Mouse (Mus musculus) heart, adult 2 months (tissue): ENCODE measurements at regions not wholly inside any gene's neighbourhood (a gene's known extent, or its start where the extent isn't known, plus 50 kb on each side); places are given as distances from the start of the nearest gene placed in this dataset.

Experiments used
- DNase-seq, 2 experiments: peaks; one replicate each; pipeline ENCODE4 v3.0.0; 2021
- H3K27ac ChIP-seq: fragments of 200-600 bp; 2 replicates; pipeline ENCODE4 v1.8.1; 2022
- H3K27me3 ChIP-seq: fragments of 200-500 bp; 2 replicates; pipeline ENCODE4 v1.6.1; 2012; ENCODE audit warnings: mild to moderate bottlenecking, low read length, inconsistent platforms, mixed read lengths; ENCODE audit not compliant: control insufficient read depth, insufficient read depth
- H3K36me3 ChIP-seq: fragments of 200-500 bp; 2 replicates; pipeline ENCODE4 v1.6.1; 2012; ENCODE audit warnings: low read length, inconsistent platforms; ENCODE audit not compliant: control insufficient read depth, insufficient read depth
- H3K4me1 ChIP-seq: fragments of 200-500 bp; 2 replicates; pipeline ENCODE4 v1.6.1; 2011; ENCODE audit warnings: low read length; ENCODE audit not compliant: control insufficient read depth, insufficient read depth
- H3K4me3 ChIP-seq: fragments of 200-600 bp; 2 replicates; pipeline ENCODE4 v1.8.1; 2022
- H3K79me2 ChIP-seq: fragments of 200-500 bp; replicated peaks from 2 replicates; pipeline ENCODE4 v1.6.1; 2012; ENCODE audit warnings: mild to moderate bottlenecking, inconsistent platforms, low read length, moderate library complexity, mixed read lengths; ENCODE audit not compliant: control insufficient read depth, insufficient read depth
- H3K9ac ChIP-seq: fragments of 200-500 bp; 2 replicates; pipeline ENCODE4 v1.6.1; 2012; ENCODE audit warnings: low read depth, mild to moderate bottlenecking, control low read depth, inconsistent platforms, low read length, mixed read lengths
- CTCF ChIP-seq: fragments of 200-600 bp; IDR thresholded peaks from 2 replicates; pipeline ENCODE4 v1.8.1; 2022; ENCODE audit warnings: antibody characterized with exemption, mild to moderate bottlenecking, moderate library complexity
- EP300 ChIP-seq: fragments of 200-500 bp; IDR thresholded peaks from 2 replicates; pipeline ENCODE4 v1.6.1; 2011; ENCODE audit warnings: low read depth, low read length, control low read depth; ENCODE audit not compliant: insufficient read depth
- POLR2A ChIP-seq: fragments of 200-500 bp; IDR thresholded peaks from 2 replicates; pipeline ENCODE4 v1.6.1; 2011; ENCODE audit warnings: mild to moderate bottlenecking, low read depth, low read length, control low read depth; ENCODE audit not compliant: insufficient read depth
- WGBS: fragments of 180-500 bp; shearing (Covaris S2); methylation state at CpG from one replicate; pipeline ENCODE4 v1.1.7; 2018; 5-methylcytosine and 5-hydroxymethylcytosine counted together
- intact Hi-C: fragments of 180-260 bp; cut with DNase I; formaldehyde crosslinking; loops from one replicate; pipeline ENCODE4 v1.15.1; 2025

DNA sequence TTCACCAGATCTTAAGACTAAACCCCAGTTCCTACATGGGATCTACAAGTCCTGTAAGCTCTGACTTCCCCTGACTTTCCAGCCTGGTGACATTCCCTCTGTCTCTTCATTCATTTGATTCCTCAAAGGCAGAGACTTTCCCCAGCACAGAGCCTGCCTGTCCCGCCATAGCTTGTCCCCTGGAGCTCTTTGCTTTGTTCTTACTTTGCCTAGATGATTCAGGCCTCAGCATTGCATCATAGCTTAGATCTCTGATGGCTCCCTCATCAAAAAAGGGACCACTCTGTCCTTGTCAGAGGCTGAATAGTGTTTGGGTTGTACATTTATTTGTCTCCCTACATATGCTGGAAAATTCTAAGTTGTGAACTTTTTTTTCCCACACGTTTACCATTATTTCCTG is 57.6 kb upstream of the Exoc6 start:
- DNase-seq: no peak
- 74% methylated on average over 2 of the region's 2 CpGs for WGBS
- Histone ChIP-seq H3K4me3 (no peak overlapping the region), H3K9ac (no peak overlapping the region), H3K79me2 (no peaks in the 10 kb centered on the region), H3K27me3 (no peaks in the 10 kb centered on the region), H3K36me3 (no peaks in the 10 kb centered on the region), H3K4me1 (peaks cover 2% of the 10 kb centered on the region; the same call in 1 of the 2 replicates), H3K27ac (no peak overlapping the region)
- TF ChIP-seq POLR2A (no peak), EP300 (no peak), CTCF (no peak)
- intact Hi-C loops: no loop called here

DNA sequence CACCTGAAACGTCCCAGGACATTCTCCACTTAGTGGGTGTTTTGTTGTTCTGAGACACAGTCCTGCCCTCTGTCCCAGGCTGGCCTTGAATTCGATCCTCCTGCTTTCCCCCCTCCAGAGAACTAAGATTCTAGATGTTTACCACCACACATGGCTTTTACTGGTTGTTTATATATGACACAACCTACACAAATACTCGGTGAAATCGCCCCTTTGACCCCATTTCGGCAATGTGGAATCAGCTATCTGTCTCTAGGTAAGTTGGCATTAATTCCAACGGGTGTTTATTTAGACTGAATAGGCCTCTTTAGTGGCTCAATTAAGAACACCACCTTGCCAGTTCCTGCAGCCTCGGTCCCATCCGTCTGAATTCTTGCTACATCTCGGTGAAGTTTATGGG is 56.8 kb upstream of the Exoc6 start:
- H3K4me1 ChIP-seq: peaks cover 2% of the 10 kb centered on the region; the same call in 1 of the 2 replicates
- no peak for DNase-seq
- no peak overlapping the region for H3K27ac ChIP-seq
- H3K79me2 ChIP-seq: no peaks in the 10 kb centered on the region
- 74% methylated on average over 9 of the region's 9 CpGs for WGBS
- H3K9ac ChIP-seq: no peak overlapping the region
- intact Hi-C loops: no loop called here
- H3K36me3 ChIP-seq: no peaks in the 10 kb centered on the region
- no peak for TF ChIP-seq POLR2A
- TF ChIP-seq CTCF: no peak
- TF ChIP-seq EP300: no peak
- no peaks in the 10 kb centered on the region for H3K27me3 ChIP-seq
- H3K4me3 ChIP-seq: no peak overlapping the region

DNA sequence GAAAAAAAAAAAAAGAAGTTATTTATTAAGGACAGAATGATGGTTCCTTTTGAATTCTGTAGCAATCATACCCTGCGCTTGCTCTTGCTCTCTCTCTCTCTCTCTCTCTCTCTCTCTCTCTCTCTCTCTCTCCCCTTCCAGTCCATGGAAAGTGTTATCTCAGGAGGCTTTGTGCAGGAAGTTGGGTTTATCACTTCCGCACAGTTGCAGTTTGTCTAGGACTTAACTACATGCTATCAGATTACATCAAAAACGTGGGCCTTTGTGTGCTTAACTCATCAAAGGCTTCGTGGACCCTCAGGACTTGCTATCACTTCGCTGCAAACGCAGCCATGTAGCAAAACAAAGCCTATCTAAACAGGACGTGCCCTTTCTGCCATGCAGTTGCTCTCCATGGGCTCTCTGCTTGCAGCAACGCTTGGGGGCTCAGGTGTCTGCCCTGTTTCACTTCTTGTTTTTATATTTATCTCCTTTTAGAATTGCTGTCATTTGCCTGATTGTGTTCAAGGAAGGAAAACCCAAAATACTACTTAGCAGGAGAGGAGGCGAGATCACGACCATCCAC is 56.2 kb upstream of the Exoc6 start:
- Histone ChIP-seq H3K4me3 (no peak overlapping the region), H3K79me2 (no peaks in the 10 kb centered on the region), H3K27ac (no peak overlapping the region), H3K4me1 (peaks cover 2% of the 10 kb centered on the region; the same call in 1 of the 2 replicates), H3K9ac (no peak overlapping the region), H3K36me3 (no peaks in the 10 kb centered on the region), H3K27me3 (no peaks in the 10 kb centered on the region)
- WGBS: 29% methylated on average over 10 of the region's 10 CpGs
- peak in 1 of 2 experiments; percentile 28 for DNase-seq
- TF ChIP-seq POLR2A (no peak), CTCF (no peak), EP300 (no peak)
- intact Hi-C loops: no loop called here

DNA sequence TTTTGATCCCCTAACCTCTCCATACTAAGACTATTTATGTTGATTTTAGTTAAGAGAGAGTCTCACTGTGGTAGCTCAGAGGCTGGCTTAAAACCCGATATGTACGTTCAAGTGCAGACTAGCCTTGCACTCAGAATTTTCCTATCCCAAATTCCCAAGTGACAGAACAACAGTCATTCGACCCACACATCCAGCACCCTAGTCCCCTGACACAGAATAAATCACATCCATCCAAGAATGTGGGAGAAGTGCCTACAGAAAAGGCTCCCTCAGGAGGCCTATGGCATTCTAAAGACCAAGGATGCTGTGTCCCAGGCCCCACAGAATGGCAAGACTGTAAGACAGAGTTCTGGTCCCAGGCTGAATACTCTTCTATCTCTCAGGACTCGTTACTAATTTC is 55.4 kb upstream of the Exoc6 start:
- Histone ChIP-seq H3K4me3 (no peak overlapping the region), H3K79me2 (no peaks in the 10 kb centered on the region), H3K4me1 (peaks cover 2% of the 10 kb centered on the region; the same call in 1 of the 2 replicates), H3K27ac (no peak overlapping the region), H3K9ac (no peak overlapping the region), H3K36me3 (no peaks in the 10 kb centered on the region), H3K27me3 (no peaks in the 10 kb centered on the region)
- 67% methylated on average over 4 of the region's 4 CpGs for WGBS
- intact Hi-C loops: no loop called here
- no peak for DNase-seq
- TF ChIP-seq POLR2A (no peak), CTCF (no peak), EP300 (no peak)

DNA sequence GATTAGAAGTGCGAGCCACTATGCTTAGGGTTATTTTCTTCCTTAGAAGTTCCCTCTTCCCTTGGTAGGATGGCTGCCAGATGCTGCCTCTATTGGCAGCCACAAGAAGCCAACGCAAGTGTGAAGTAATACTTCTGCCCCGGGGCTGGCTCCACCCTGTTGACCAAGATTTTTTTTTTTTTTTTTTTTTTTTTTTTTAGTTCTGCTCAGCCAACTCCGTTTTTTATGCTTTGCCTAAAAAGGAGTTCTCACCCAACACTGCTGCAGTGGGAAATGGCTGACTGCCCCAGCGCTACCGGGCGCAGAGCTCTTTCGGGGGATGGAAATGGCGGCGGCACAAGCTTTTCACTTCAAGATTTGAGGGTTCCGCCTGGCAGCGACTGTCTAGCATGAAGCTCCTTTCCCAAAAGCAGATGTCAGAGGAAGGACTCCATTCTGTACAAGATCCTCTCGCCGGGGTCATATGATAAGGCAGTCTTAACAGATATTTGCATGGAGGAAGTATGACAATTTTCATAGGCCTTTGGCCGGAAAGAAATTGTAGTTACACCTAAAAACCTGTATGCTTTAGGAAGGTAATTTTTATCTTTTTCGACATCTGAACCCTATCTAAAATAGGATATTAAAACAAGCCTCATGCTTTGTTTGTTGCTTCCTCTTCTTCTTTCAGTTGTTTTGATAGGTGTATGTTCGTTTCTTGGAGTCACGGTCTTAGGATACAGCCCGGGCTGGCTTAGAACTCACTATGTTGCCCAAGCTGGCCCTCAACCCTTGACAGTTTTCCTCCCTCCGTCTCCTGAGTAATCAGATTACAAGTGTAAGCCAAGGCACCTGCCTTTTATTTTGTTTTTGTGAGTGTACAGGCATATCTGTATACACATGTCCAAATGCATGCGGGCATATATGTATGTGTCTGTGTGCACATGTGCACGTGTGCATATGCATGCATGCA is 54.6 kb upstream of the Exoc6 start:
- no peak for TF ChIP-seq EP300
- no peak for TF ChIP-seq POLR2A
- no peak for TF ChIP-seq CTCF
- H3K4me3 ChIP-seq: no peak overlapping the region
- H3K79me2 ChIP-seq: no peaks in the 10 kb centered on the region
- no peak overlapping the region for H3K27ac ChIP-seq
- DNase-seq: peak; percentile 38 to 63
- intact Hi-C loops: no loop called here
- peaks cover 2% of the 10 kb centered on the region; the same call in 1 of the 2 replicates for H3K4me1 ChIP-seq
- no peak overlapping the region for H3K9ac ChIP-seq
- H3K27me3 ChIP-seq: no peaks in the 10 kb centered on the region
- 74% methylated on average over 22 of the region's 22 CpGs for WGBS
- no peaks in the 10 kb centered on the region for H3K36me3 ChIP-seq

DNA sequence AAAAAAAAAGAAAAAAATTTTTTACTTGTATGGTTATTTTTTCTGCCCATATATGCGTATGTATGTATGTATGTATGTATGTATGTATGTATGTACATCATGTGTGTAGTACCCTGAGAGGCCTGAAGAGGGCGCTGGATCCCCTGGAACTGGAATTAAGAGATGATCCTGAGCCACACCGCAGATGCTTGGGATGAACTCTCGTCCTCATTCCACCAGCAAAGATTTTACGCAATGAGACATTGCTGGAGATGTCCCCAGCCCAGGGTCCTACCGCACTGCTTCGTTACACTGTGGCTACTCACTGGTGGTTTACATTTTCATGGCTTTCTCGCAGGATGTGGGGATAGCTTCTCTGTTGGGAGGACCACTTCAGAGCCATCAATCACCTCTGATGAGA is 53.5 kb upstream of the Exoc6 start:
- H3K9ac ChIP-seq: no peak overlapping the region
- no peak for DNase-seq
- H3K27me3 ChIP-seq: no peaks in the 10 kb centered on the region
- 90% methylated on average over 8 of the region's 8 CpGs for WGBS
- H3K79me2 ChIP-seq: no peaks in the 10 kb centered on the region
- H3K4me1 ChIP-seq: peaks cover 2% of the 10 kb centered on the region; the same call in 1 of the 2 replicates
- no peaks in the 10 kb centered on the region for H3K36me3 ChIP-seq
- intact Hi-C loops: no loop called here
- TF ChIP-seq POLR2A (no peak), CTCF (0 out of 2 replicates have a peak, but pooled peaks have one; percentile 13)
- H3K27ac ChIP-seq: no peak overlapping the region
- H3K4me3 ChIP-seq: no peak overlapping the region
